Mouse (Mus musculus): Measurements from ENCODE around the gene Tbc1d30. TPM values are rescaled to one million over a fixed set of nuclear protein-coding genes. Genes with fewer than 3 reads are reported as not detected.

The Tbc1d30 gene
- polyA plus RNA-seq (2017; shearing (Covaris generic)): 7.7 TPM

GRCm38 (mm10) chr10:121351066-121351581 lies at the start of gene Tbc1d30:
Tbc1d30 (minus strand) TSS chr10:121351278.

GRCm38 (mm10) chr10:121364801-121365564 lies 13.9 kb upstream of the Tbc1d30 start, which contains the start of gene Gns:
Gns (plus strand) TSS chr10:121365090.

Other genes starting within 250 kb of the Tbc1d30 start
- gene Gns, start 13.8 kb upstream of the Tbc1d30 start, polyA plus RNA-seq (2017; shearing (Covaris generic)): 9.1 TPM
- gene Rassf3, start 125.1 kb upstream of the Tbc1d30 start, polyA plus RNA-seq (2017; shearing (Covaris generic)): 2.8 TPM
- gene Tbk1, start 235.5 kb upstream of the Tbc1d30 start, polyA plus RNA-seq (2017; shearing (Covaris generic)): 107 TPM